Mouse (Mus musculus) left cerebral cortex, adult 18-20 months (tissue): Measurements from ENCODE around the gene Cpsf6. TPM values are rescaled to one million over a fixed set of nuclear protein-coding genes. Genes with fewer than 3 reads are reported as not detected.

Source experiments
- DNase-seq, 2 experiments: peaks; one replicate each; pipeline ENCODE4 v3.0.0; 2021 to 2022; ENCODE audit warnings: low spot score in 2 of 2, mixed read lengths in 1 of 2
- total RNA-seq, 2 experiments: library from RNA; stranded (reverse); gene quantifications; 2 replicates each; pipeline ENCODE4 v1.2.3; 2021

Cpsf6 gene
- total RNA-seq, 2 experiments from 2014 or later = 109 to 117 TPM

- DNase-seq = no peak
These were observed 36.8 kb downstream of the Cpsf6 start for GRCm38 (mm10) chr10:117343000-117343399.

GRCm38 (mm10) chr10:117342406-117342805, 37.4 kb downstream of the Cpsf6 start:
- no peak for DNase-seq

- DNase-seq = no peak
These were observed 38.8 kb downstream of the Cpsf6 start for GRCm38 (mm10) chr10:117341029-117341428.

- no peak for DNase-seq
These were observed 40.6 kb downstream of the Cpsf6 start for GRCm38 (mm10) chr10:117339241-117339640.

GRCm38 (mm10) chr10:117337946-117338345, 41.9 kb downstream of the Cpsf6 start:
- DNase-seq = no peak

- DNase-seq = no peak
These were observed 44.2 kb downstream of the Cpsf6 start for GRCm38 (mm10) chr10:117335649-117336048.

GRCm38 (mm10) chr10:117330521-117330920, 49.3 kb downstream of the Cpsf6 start:
- no peak for DNase-seq

- no peak for DNase-seq
These were observed 56.0 kb downstream of the Cpsf6 start for GRCm38 (mm10) chr10:117323782-117324181.

GRCm38 (mm10) chr10:117322630-117323029, 57.2 kb downstream of the Cpsf6 start:
- no peak for DNase-seq

- no peak for DNase-seq
These were observed 59.2 kb downstream of the Cpsf6 start for GRCm38 (mm10) chr10:117320571-117320981.

- no peak for DNase-seq
These were observed 63.4 kb downstream of the Cpsf6 start for GRCm38 (mm10) chr10:117316391-117316790.

GRCm38 (mm10) chr10:117313133-117313532, 66.7 kb downstream of the Cpsf6 start:
- DNase-seq = no peak

- no peak for DNase-seq
These were observed 67.6 kb downstream of the Cpsf6 start for GRCm38 (mm10) chr10:117312168-117312567.

- DNase-seq = no peak
These were observed 75.4 kb downstream of the Cpsf6 start for GRCm38 (mm10) chr10:117304371-117304770.

- DNase-seq = no peak
These were observed 78.1 kb downstream of the Cpsf6 start for GRCm38 (mm10) chr10:117301688-117302087.

- no peak for DNase-seq
These were observed 79.8 kb downstream of the Cpsf6 start for GRCm38 (mm10) chr10:117299901-117300520.

- no peak for DNase-seq
These were observed 80.7 kb downstream of the Cpsf6 start for GRCm38 (mm10) chr10:117299106-117299505.

DNA sequence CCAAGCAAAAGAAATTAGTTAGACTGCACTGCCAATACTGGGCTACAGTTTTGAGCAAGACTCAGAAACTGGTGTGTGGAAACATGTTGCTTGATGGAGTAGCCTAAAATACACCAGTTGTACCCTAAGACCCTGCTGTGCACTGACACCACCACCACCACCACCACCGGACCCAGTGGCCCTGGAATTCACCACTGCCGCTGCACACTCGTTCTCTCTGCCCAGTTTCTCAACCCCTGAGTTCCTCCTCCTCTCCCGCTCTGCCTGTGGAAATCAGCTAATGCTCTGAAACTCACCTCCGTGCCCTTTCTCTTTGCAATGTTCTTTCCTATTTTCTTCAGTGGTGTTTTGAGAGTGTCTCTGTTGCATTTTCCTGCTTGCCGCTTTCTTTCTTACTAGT, 81.5 kb downstream of the Cpsf6 start:
- no peak for DNase-seq

Other genes starting within 250 kb of the Cpsf6 start
- 10 to 100 TPM; 34.9 to 36.5 TPM for gene Frs2, start 231.5 kb downstream of the Cpsf6 start, total RNA-seq
- gene Yeats4, start 155.5 kb downstream of the Cpsf6 start, total RNA-seq = 10 to 100 TPM; 47.1 to 50.0 TPM
- gene 9530003J23Rik, start 141.3 kb downstream of the Cpsf6 start, total RNA-seq = not detected
- gene Lyz2, start 97.7 kb downstream of the Cpsf6 start, total RNA-seq = 10 to 100 TPM; 18.8 to 20.3 TPM
- gene Lyz1, start 87.1 kb downstream of the Cpsf6 start, total RNA-seq = 1 to 10 TPM; 1.7 to 2.2 TPM
- gene Cpm, start 249.5 kb upstream of the Cpsf6 start, total RNA-seq = 1 to 10 TPM; 4.2 TPM